Mouse (Mus musculus) cortical plate, adult 2 months (tissue): ENCODE results near the gene Rps11. TPM values are rescaled to one million over a fixed set of nuclear protein-coding genes. Genes with fewer than 3 reads are reported as not detected.
A peak's percentile ranks its signal among the peaks of the same experiment; 100 is the strongest.
"Not testable (repeated sequence)": the region's sequence is repeated elsewhere in the genome, so short reads cannot be mapped to it uniquely, and the experiment has no call there.

Experiments used
- H3K27ac ChIP-seq: fragments of 200-500 bp; 2 replicates; pipeline ENCODE4 v1.5.1; 2012; ENCODE audit warnings: low read length, control low read depth, inconsistent platforms; ENCODE audit not compliant: insufficient read depth
- H3K4me1 ChIP-seq: fragments of 200-500 bp; 2 replicates; pipeline ENCODE4 v1.6.1; 2011; ENCODE audit warnings: low read length; ENCODE audit not compliant: control insufficient read depth, insufficient read depth
- H3K4me3 ChIP-seq: fragments of 200-500 bp; 2 replicates; pipeline ENCODE4 v1.5.1; 2011; ENCODE audit warnings: mild to moderate bottlenecking, low read length, control low read depth; ENCODE audit not compliant: insufficient read depth
- CTCF ChIP-seq: fragments of 200-500 bp; IDR thresholded peaks from 2 replicates; pipeline ENCODE4 v1.5.1; 2011; ENCODE audit warnings: mild to moderate bottlenecking, control low read depth, low read length; ENCODE audit not compliant: insufficient read depth; ENCODE audit errors: extremely low read depth
- POLR2A ChIP-seq: fragments of 200-500 bp; IDR thresholded peaks from 2 replicates; pipeline ENCODE4 v1.6.1; 2011; ENCODE audit warnings: mild to moderate bottlenecking, low read length, control low read depth; ENCODE audit not compliant: insufficient read depth; ENCODE audit errors: extremely low read depth
- polyA plus RNA-seq: library from polyadenylated mRNA; depleted of rRNA; stranded (reverse); fragments of >200 nt; gene quantifications from 2 replicates; pipeline ENCODE4 v1.2.3, GENCODE M21; 2012

The Rps11 gene
- polyA plus RNA-seq, 1 experiment: 361 TPM

DNA sequence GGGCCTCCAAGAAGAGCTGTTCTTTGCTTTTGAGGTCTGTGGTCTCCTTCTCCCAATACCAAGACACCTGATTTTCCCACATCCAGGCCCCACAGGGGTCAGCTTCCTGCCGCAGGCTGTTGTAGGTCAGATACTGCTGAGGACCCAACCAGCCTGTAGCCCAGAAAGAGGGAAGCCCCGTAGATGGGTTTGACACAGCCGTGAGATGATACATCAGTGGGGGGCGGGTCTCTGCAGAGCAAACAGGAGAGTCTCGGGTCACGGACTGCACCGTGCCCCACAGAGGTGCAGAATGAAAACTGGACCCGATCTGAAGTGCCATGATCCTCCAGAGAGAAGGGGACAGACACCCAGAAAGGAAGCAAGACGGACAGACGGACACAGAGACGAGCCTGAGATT, 21.8 kb downstream of the Rps11 start:
- H3K27ac ChIP-seq: no peak overlapping the region
- no peak for TF ChIP-seq CTCF
- TF ChIP-seq POLR2A: no peak
- no peaks in the 10 kb centered on the region for H3K4me1 ChIP-seq
- peak overlapping the region; percentile 26; the same call in 1 of the 2 replicates for H3K4me3 ChIP-seq

DNA sequence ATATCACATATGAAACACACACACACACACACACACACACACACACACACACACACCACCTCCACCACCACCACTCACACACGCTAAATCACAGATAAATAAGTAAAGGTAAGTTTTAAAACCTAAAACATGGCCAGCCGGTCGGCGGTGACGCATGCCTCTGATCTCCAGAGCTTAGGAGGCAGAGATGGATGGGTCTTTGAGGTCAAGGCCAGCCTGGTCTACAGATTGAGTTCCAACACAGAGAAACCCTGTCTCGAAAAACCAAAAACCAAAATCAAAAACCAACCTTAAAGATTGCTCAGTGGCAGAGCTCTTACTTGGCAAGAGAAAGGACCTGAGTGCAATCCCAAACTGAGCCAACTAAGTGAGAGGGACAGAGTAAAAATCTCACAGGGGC, 24.2 kb downstream of the Rps11 start:
- H3K4me3 ChIP-seq: no peak overlapping the region

DNA sequence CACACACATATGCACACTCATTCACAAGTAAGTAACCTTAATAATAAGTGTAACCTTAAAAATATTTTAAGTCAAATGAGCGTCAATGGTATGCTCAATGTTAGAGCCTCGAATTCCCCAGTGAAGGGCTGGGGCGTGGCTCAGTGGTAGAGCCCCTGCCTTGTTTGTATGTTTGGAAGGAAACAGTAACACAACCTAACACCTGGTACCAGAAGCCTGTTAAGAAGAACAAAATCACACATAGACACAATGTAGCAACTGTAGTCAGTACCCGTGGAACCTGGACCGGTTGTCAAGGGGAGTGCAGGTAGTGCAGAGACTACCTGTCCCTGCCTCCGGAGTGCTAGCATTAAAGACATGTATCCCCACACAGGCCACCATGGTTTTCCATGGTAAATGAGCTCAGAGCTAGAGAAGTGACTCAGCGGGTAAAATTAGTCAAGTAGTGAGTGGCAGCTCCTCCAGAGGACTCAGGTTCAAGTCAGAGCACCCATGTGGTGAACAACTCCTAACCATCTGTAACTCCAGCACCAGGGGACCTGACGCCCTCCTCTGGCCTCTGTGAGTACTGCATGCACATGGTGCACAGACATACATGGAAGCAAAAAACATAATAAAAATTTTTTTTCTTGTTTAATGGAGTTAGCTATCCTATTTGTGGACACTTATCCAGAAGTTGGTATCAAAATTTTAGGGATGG, 25.5 kb downstream of the Rps11 start:
- H3K4me3 ChIP-seq: no peak overlapping the region
- TF ChIP-seq CTCF (no peak), POLR2A (no peak)
- no peaks in the 10 kb centered on the region for H3K4me1 ChIP-seq

More for the DNA sequence above, 24.2 kb downstream of the Rps11 start:
- TF ChIP-seq CTCF: no peak
- TF ChIP-seq POLR2A: no peak
- Histone ChIP-seq H3K4me1 (no peaks in the 10 kb centered on the region), H3K27ac (no peak overlapping the region)

DNA sequence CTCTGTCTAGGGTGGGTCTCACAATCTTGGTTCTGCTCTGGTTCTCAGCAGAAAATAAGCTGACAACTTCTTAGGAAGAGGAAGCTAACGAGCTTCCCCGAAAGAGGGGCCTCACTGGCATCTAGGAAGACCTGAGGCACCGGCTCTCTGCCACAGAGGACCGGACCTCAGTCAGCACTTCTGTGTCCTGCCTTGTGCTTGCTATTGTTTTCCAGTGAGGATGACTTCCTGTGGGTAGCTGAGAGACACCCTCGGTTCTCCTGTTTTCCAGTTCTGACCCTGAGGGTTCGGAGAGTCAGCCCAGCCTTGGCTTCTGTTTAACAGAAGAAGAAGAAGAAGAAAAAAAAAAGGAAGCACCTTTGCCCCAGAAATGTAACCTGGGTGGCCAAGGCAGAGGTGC, 26.8 kb downstream of the Rps11 start:
- H3K27ac ChIP-seq: no peak overlapping the region
- no peak overlapping the region for H3K4me3 ChIP-seq
- no peaks in the 10 kb centered on the region for H3K4me1 ChIP-seq
- TF ChIP-seq CTCF (no peak), POLR2A (no peak)

More for the DNA sequence above, 25.5 kb downstream of the Rps11 start:
- no peak overlapping the region for H3K27ac ChIP-seq

DNA sequence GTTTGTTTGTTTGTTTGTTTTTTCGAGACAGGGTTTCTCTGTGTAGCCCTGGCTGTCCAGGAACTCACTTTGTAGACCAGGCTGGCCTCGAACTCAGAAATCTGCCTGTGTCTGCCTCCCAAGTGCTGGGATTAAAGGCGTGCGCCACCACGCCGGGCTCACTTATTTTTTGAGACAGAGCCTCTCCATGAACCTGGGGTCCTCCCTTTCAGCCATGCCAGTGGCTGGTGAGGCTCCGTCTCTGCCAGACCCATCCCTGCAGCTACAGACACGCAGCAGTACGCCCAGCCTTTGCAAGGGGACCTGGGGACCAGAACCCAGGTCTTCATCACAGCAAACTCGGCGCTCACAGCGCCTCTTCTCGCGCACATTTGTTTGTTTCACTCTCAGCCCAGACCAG, 28.3 kb downstream of the Rps11 start:
- H3K4me3 ChIP-seq, H3K4me1 ChIP-seq, H3K27ac ChIP-seq: not testable (repeated sequence)

DNA sequence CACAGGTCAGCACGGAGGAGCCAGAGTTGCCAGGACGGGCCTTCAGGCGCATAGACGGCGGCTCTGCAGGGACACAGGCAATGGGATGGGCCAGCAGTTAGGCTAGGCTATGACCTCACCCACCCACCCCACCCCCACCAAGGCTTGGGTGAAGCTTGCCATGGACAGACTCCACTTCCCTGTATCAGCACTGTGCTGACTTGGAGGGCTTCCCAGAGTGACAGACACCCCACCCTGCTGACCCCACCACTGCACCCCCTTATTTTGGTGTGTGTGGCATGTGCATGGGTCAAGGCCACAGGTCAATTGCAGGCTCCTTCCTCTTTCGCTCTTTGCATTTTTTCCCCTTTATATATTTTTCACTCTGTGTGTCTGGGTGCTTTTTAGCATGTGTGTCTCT, 28.9 kb downstream of the Rps11 start:
- TF ChIP-seq CTCF (no peak), POLR2A (no peak)
- H3K27ac ChIP-seq: no peak overlapping the region
- no peaks in the 10 kb centered on the region; the same call in 1 of the 2 replicates for H3K4me1 ChIP-seq
- no peak overlapping the region for H3K4me3 ChIP-seq

DNA sequence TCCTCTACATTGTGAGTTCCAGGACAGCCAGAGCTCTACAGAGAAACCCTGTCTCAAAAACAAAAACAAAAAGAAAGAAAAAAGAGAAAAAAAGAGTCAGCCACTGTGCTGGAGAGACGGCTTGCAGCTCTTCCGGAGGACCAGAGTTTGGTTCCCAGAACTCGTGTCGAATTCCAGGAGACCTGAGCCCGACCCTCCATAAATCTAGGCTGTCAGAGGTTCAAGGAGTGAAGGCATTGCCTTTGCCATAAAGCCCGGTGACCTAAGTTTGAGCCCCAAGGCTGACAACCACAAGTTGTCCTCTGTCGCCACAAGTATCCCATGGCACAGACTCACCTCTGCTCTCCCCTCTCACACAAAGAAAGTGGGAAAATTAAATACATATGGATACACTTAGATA, 30.1 kb downstream of the Rps11 start:
- no peak for TF ChIP-seq CTCF
- TF ChIP-seq POLR2A: no peak
- Histone ChIP-seq H3K27ac (no peak overlapping the region), H3K4me3 (no peak overlapping the region), H3K4me1 (no peaks in the 10 kb centered on the region; the same call in 1 of the 2 replicates)

DNA sequence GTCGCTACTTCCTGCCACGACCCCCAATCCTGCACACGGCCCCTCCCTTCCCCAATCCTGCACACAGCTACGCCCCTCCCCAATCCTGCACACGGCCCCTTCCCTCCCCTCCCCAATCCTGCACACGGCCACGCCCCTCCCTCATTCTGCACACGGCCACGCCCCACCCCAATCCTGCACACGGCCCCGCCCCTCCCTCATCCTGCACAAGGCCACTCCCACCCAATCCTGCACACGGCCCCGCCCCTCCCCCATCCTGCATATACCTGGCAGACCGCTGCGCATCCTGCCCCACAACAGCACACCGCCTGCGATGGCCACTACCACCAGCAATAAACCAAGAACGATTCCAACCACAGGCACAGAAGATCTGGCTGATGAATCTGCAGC, 30.7 kb downstream of the Rps11 start:
- TF ChIP-seq POLR2A (no peak), CTCF (no peak)
- Histone ChIP-seq H3K27ac (no peak overlapping the region), H3K4me1 (no peaks in the 10 kb centered on the region; the same call in 1 of the 2 replicates), H3K4me3 (no peak overlapping the region)

DNA sequence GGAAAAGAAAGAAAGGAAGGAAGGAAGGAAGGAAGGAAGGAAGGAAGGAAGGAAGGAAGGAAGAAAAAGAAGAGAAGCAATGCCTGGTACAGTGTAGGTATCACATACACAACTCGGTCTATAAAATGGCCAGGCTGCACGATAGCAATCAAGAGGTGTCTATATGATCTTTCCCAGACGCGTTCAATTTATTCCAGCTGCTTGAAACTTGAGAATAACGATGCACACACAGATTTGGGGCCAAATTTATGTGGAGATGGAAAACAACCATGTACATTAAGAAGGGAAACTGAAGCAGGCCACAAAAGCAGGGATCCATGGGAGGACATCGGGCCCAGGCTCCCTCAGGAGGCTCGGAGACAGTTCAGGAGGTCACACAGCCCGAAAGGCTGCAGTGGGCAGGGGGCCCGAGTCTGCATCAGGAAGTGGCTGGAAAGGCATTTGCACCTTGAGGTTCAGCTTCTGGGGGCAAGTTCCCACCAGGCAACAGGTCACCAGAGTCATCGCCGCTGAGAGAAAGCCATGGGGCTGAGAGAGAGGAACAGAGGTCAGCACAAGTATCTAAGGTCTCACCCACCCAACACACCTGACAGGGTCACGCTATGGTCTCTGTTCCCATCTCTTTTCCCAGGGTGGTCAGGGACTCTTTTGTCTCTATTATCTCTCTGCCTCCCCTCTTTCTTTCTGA, 31.3 kb downstream of the Rps11 start:
- Histone ChIP-seq H3K27ac (no peak overlapping the region), H3K4me3 (no peak overlapping the region), H3K4me1 (no peaks in the 10 kb centered on the region; the same call in 1 of the 2 replicates)
- TF ChIP-seq POLR2A (no peak), CTCF (no peak)

DNA sequence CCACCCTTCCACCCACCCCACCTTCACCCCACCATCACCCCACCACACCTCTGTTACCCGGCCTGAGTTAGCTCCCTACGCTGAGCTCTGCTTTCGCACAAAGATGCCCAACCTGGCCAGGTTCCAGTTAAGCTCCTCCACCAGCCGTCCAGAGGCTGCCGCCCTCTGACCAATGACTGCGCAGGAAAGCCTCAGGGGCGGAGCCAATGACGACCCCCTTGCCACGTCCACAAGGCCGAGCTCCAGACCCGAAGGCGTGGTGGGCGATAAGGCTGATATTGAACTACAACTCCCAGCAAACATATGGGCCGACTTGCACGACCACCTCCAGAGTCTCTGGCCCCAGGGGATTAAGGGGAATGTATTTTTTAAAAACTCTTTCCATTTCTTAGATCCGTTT, 32.2 kb downstream of the Rps11 start, which contains the start of gene Rcn3:
Rcn3 (minus strand) TSS at position 174 of the 400 bp plus-strand sequence.
- H3K27ac ChIP-seq: no peak within 1 kb of the TSS
- TF ChIP-seq CTCF: no peak
- TF ChIP-seq POLR2A: no peak
- peak within 1 kb of the TSS; percentile 8; the same call in 1 of the 2 replicates for H3K4me3 ChIP-seq
- H3K4me1 ChIP-seq: no peaks in the 10 kb centered on the region; the same call in 1 of the 2 replicates
